Mouse (Mus musculus): ENCODE results near the gene Bbx. TPM values are rescaled to one million over a fixed set of nuclear protein-coding genes. Genes with fewer than 3 reads are reported as not detected.

Gene Bbx
- polyA plus RNA-seq, 1 experiment from 2014 or later: 38.0 TPM

GRCm38 (mm10) chr16:50254522-50255159 is 177.5 kb downstream of the Bbx start:
- ATAC-seq (replicated peaks; ENCODE audit: low FRiP score): no peak
- 82% methylated on average over 5 of the region's 5 CpGs for WGBS
- Histone ChIP-seq H3K9me3 (ENCODE audit: control insufficient read depth, low read length) (no peaks in the 10 kb centered on the region), H3K36me3 (ENCODE audit: control insufficient read depth, insufficient read depth, low read length) (no peaks in the 10 kb centered on the region), H3K9ac (ENCODE audit: low read length) (no peak overlapping the region), H3K4me3 (ENCODE audit: low read depth, low read length) (no peak overlapping the region), H3K4me1 (replicated peaks; ENCODE audit: control insufficient read depth, insufficient read depth, low read length) (no peaks in the 10 kb centered on the region), H3K27me3 (ENCODE audit: control insufficient read depth, insufficient read depth, low read length) (no peaks in the 10 kb centered on the region), H3K4me2 (ENCODE audit: low read depth, low read length, severe bottlenecking) (no peak overlapping the region), H3K27ac (ENCODE audit: low read depth, low read length) (no peak overlapping the region)
- no peak for DNase-seq (ENCODE audit: low spot score)

GRCm38 (mm10) chr16:50251417-50251975 is 180.7 kb downstream of the Bbx start:
- 89% methylated on average over 6 of the region's 6 CpGs for WGBS
- H3K9me3 ChIP-seq (ENCODE audit: control insufficient read depth, low read length): no peaks in the 10 kb centered on the region
- no peaks in the 10 kb centered on the region for H3K27me3 ChIP-seq (ENCODE audit: control insufficient read depth, insufficient read depth, low read length)
- H3K9ac ChIP-seq (ENCODE audit: low read length): no peak overlapping the region
- DNase-seq (ENCODE audit: low spot score): no peak
- no peak overlapping the region for H3K4me3 ChIP-seq (ENCODE audit: low read depth, low read length)
- no peaks in the 10 kb centered on the region for H3K36me3 ChIP-seq (ENCODE audit: control insufficient read depth, insufficient read depth, low read length)
- no peak overlapping the region for H3K4me2 ChIP-seq (ENCODE audit: low read depth, low read length, severe bottlenecking)
- no peak for ATAC-seq (replicated peaks; ENCODE audit: low FRiP score)
- no peaks in the 10 kb centered on the region for H3K4me1 ChIP-seq (replicated peaks; ENCODE audit: control insufficient read depth, insufficient read depth, low read length)
- H3K27ac ChIP-seq (ENCODE audit: low read depth, low read length): no peak overlapping the region

- H3K9me3 ChIP-seq (ENCODE audit: control insufficient read depth, low read length): no peaks in the 10 kb centered on the region
- ATAC-seq (replicated peaks; ENCODE audit: low FRiP score) (no peak), DNase-seq (ENCODE audit: low spot score) (no peak)
- H3K36me3 ChIP-seq (ENCODE audit: control insufficient read depth, insufficient read depth, low read length): no peaks in the 10 kb centered on the region
- H3K9ac ChIP-seq (ENCODE audit: low read length): no peak overlapping the region
- 77% methylated on average over 5 of the region's 5 CpGs for WGBS
- H3K27me3 ChIP-seq (ENCODE audit: control insufficient read depth, insufficient read depth, low read length): no peaks in the 10 kb centered on the region
- no peak overlapping the region for H3K4me2 ChIP-seq (ENCODE audit: low read depth, low read length, severe bottlenecking)
- no peak overlapping the region for H3K27ac ChIP-seq (ENCODE audit: low read depth, low read length)
- H3K4me3 ChIP-seq (ENCODE audit: low read depth, low read length): no peak overlapping the region
- H3K4me1 ChIP-seq (replicated peaks; ENCODE audit: control insufficient read depth, insufficient read depth, low read length): no peaks in the 10 kb centered on the region
These were observed 181.7 kb downstream of the Bbx start for GRCm38 (mm10) chr16:50250469-50250868.

- H3K27ac ChIP-seq (ENCODE audit: low read depth, low read length): no peak overlapping the region
- no peak overlapping the region for H3K4me2 ChIP-seq (ENCODE audit: low read depth, low read length, severe bottlenecking)
- ATAC-seq (replicated peaks; ENCODE audit: low FRiP score): no peak
- 93% methylated on average over 3 of the region's 3 CpGs for WGBS
- H3K4me3 ChIP-seq (ENCODE audit: low read depth, low read length): no peak overlapping the region
- DNase-seq (ENCODE audit: low spot score): no peak
- no peak overlapping the region for H3K9ac ChIP-seq (ENCODE audit: low read length)
- no peaks in the 10 kb centered on the region for H3K27me3 ChIP-seq (ENCODE audit: control insufficient read depth, insufficient read depth, low read length)
- no peaks in the 10 kb centered on the region for H3K36me3 ChIP-seq (ENCODE audit: control insufficient read depth, insufficient read depth, low read length)
- H3K4me1 ChIP-seq (replicated peaks; ENCODE audit: control insufficient read depth, insufficient read depth, low read length): no peaks in the 10 kb centered on the region
- no peaks in the 10 kb centered on the region for H3K9me3 ChIP-seq (ENCODE audit: control insufficient read depth, low read length)
These were observed 183.2 kb downstream of the Bbx start for GRCm38 (mm10) chr16:50249036-50249435.

GRCm38 (mm10) chr16:50242444-50242843 is 189.7 kb downstream of the Bbx start:
- DNase-seq (ENCODE audit: low spot score) (no peak), ATAC-seq (replicated peaks; ENCODE audit: low FRiP score) (no peak)
- H3K27me3 ChIP-seq (ENCODE audit: control insufficient read depth, insufficient read depth, low read length): no peaks in the 10 kb centered on the region
- no peaks in the 10 kb centered on the region; the same call in 1 of the 2 replicates for H3K36me3 ChIP-seq (ENCODE audit: control insufficient read depth, insufficient read depth, low read length)
- 88% methylated on average over 4 of the region's 4 CpGs for WGBS
- H3K27ac ChIP-seq (ENCODE audit: low read depth, low read length): no peak overlapping the region
- no peaks in the 10 kb centered on the region for H3K9me3 ChIP-seq (ENCODE audit: control insufficient read depth, low read length)
- H3K4me1 ChIP-seq (replicated peaks; ENCODE audit: control insufficient read depth, insufficient read depth, low read length): no peaks in the 10 kb centered on the region
- no peak overlapping the region for H3K9ac ChIP-seq (ENCODE audit: low read length)
- no peak overlapping the region for H3K4me2 ChIP-seq (ENCODE audit: low read depth, low read length, severe bottlenecking)
- no peak overlapping the region for H3K4me3 ChIP-seq (ENCODE audit: low read depth, low read length)

- Histone ChIP-seq H3K36me3 (ENCODE audit: control insufficient read depth, insufficient read depth, low read length) (no peaks in the 10 kb centered on the region; the same call in 1 of the 2 replicates), H3K27me3 (ENCODE audit: control insufficient read depth, insufficient read depth, low read length) (no peaks in the 10 kb centered on the region), H3K9ac (ENCODE audit: low read length) (no peak overlapping the region), H3K4me2 (ENCODE audit: low read depth, low read length, severe bottlenecking) (no peak overlapping the region), H3K9me3 (ENCODE audit: control insufficient read depth, low read length) (no peaks in the 10 kb centered on the region), H3K27ac (ENCODE audit: low read depth, low read length) (no peak overlapping the region), H3K4me3 (ENCODE audit: low read depth, low read length) (no peak overlapping the region), H3K4me1 (replicated peaks; ENCODE audit: control insufficient read depth, insufficient read depth, low read length) (no peaks in the 10 kb centered on the region)
- ATAC-seq (replicated peaks; ENCODE audit: low FRiP score) (no peak), DNase-seq (ENCODE audit: low spot score) (no peak)
- 95% methylated on average over 3 of the region's 3 CpGs for WGBS
These were observed 190.6 kb downstream of the Bbx start for GRCm38 (mm10) chr16:50241604-50242003.

GRCm38 (mm10) chr16:50235231-50235630 is 197.0 kb downstream of the Bbx start:
- 71% methylated on average over 3 of the region's 3 CpGs for WGBS
- ATAC-seq (replicated peaks; ENCODE audit: low FRiP score) (no peak), DNase-seq (ENCODE audit: low spot score) (no peak)
- H3K36me3 ChIP-seq (ENCODE audit: control insufficient read depth, insufficient read depth, low read length): no peaks in the 10 kb centered on the region
- no peaks in the 10 kb centered on the region for H3K27me3 ChIP-seq (ENCODE audit: control insufficient read depth, insufficient read depth, low read length)
- H3K9me3 ChIP-seq (ENCODE audit: control insufficient read depth, low read length): no peaks in the 10 kb centered on the region
- H3K27ac ChIP-seq (ENCODE audit: low read depth, low read length): no peak overlapping the region
- no peaks in the 10 kb centered on the region for H3K4me1 ChIP-seq (replicated peaks; ENCODE audit: control insufficient read depth, insufficient read depth, low read length)
- no peak overlapping the region for H3K4me2 ChIP-seq (ENCODE audit: low read depth, low read length, severe bottlenecking)
- no peak overlapping the region for H3K9ac ChIP-seq (ENCODE audit: low read length)
- no peak overlapping the region for H3K4me3 ChIP-seq (ENCODE audit: low read depth, low read length)

- ATAC-seq (replicated peaks; ENCODE audit: low FRiP score): no peak
These were observed 201.6 kb downstream of the Bbx start for GRCm38 (mm10) chr16:50230624-50231023.

GRCm38 (mm10) chr16:50228833-50229232 is 203.4 kb downstream of the Bbx start:
- H3K27ac ChIP-seq (ENCODE audit: low read depth, low read length): no peak overlapping the region
- H3K4me3 ChIP-seq (ENCODE audit: low read depth, low read length): no peak overlapping the region
- H3K4me1 ChIP-seq (replicated peaks; ENCODE audit: control insufficient read depth, insufficient read depth, low read length): no peaks in the 10 kb centered on the region
- DNase-seq (ENCODE audit: low spot score) (no peak), ATAC-seq (replicated peaks; ENCODE audit: low FRiP score) (no peak)
- H3K27me3 ChIP-seq (ENCODE audit: control insufficient read depth, insufficient read depth, low read length): no peaks in the 10 kb centered on the region
- no peaks in the 10 kb centered on the region for H3K9me3 ChIP-seq (ENCODE audit: control insufficient read depth, low read length)
- no peak overlapping the region for H3K4me2 ChIP-seq (ENCODE audit: low read depth, low read length, severe bottlenecking)
- WGBS: 94% methylated on average over 1 of the region's 1 CpGs
- no peaks in the 10 kb centered on the region; the same call in 1 of the 2 replicates for H3K36me3 ChIP-seq (ENCODE audit: control insufficient read depth, insufficient read depth, low read length)
- no peak overlapping the region for H3K9ac ChIP-seq (ENCODE audit: low read length)

More at GRCm38 (mm10) chr16:50230624-50231023, 201.6 kb downstream of the Bbx start:
- no peak overlapping the region for H3K4me2 ChIP-seq (ENCODE audit: low read depth, low read length, severe bottlenecking)
- no peaks in the 10 kb centered on the region for H3K9me3 ChIP-seq (ENCODE audit: control insufficient read depth, low read length)
- DNase-seq (ENCODE audit: low spot score): no peak
- no peaks in the 10 kb centered on the region for H3K36me3 ChIP-seq (ENCODE audit: control insufficient read depth, insufficient read depth, low read length)
- no peaks in the 10 kb centered on the region for H3K4me1 ChIP-seq (replicated peaks; ENCODE audit: control insufficient read depth, insufficient read depth, low read length)
- no peak overlapping the region for H3K4me3 ChIP-seq (ENCODE audit: low read depth, low read length)
- no peak overlapping the region for H3K27ac ChIP-seq (ENCODE audit: low read depth, low read length)
- H3K9ac ChIP-seq (ENCODE audit: low read length): no peak overlapping the region
- no peaks in the 10 kb centered on the region for H3K27me3 ChIP-seq (ENCODE audit: control insufficient read depth, insufficient read depth, low read length)
- 95% methylated on average over 2 of the region's 2 CpGs for WGBS

Data from forebrain, embryonic 11.5 days (tissue).